Mouse (Mus musculus) heart, adult 18-20 months (tissue): ENCODE data around the gene Sel1l3. TPM values are rescaled to one million over a fixed set of nuclear protein-coding genes. Genes with fewer than 3 reads are reported as not detected.
A peak's percentile ranks its signal among the peaks of the same experiment; 100 is the strongest.

ENCODE experiments used
- DNase-seq, 2 experiments: peaks; one replicate each; pipeline ENCODE4 v3.0.0; 2021 to 2022; ENCODE audit warnings: mixed read lengths in 1 of 2
- total RNA-seq, 2 experiments: library from RNA; stranded (reverse); gene quantifications; 2 replicates each; pipeline ENCODE4 v1.2.3; 2021

The Sel1l3 gene
- total RNA-seq, 2 experiments from 2014 or later = 0.89 to 1.3 TPM

- peak in 1 of 2 experiments; percentile 9 for DNase-seq
These were observed 681 bp downstream of the Sel1l3 start for GRCm38 (mm10) chr5:53212782-53213710.

GRCm38 (mm10) chr5:53212087-53212781 lies 1.5 kb downstream of the Sel1l3 start:
- no peak for DNase-seq

- DNase-seq = no peak
These were observed 2.5 kb downstream of the Sel1l3 start for GRCm38 (mm10) chr5:53211241-53211640.

GRCm38 (mm10) chr5:53210481-53210880 lies 3.2 kb downstream of the Sel1l3 start:
- DNase-seq = no peak

GRCm38 (mm10) chr5:53209773-53210172 lies 4.0 kb downstream of the Sel1l3 start:
- no peak for DNase-seq

GRCm38 (mm10) chr5:53208731-53209130 lies 5.0 kb downstream of the Sel1l3 start:
- no peak for DNase-seq

- DNase-seq = no peak
These were observed 7.2 kb downstream of the Sel1l3 start for GRCm38 (mm10) chr5:53206575-53206974.

GRCm38 (mm10) chr5:53202748-53203147 lies 11.0 kb downstream of the Sel1l3 start:
- DNase-seq = peak in 1 of 2 experiments; percentile 28

- DNase-seq = no peak
These were observed 12.9 kb downstream of the Sel1l3 start for GRCm38 (mm10) chr5:53200825-53201224.

GRCm38 (mm10) chr5:53198408-53198807 lies 15.3 kb downstream of the Sel1l3 start:
- DNase-seq = no peak

GRCm38 (mm10) chr5:53196387-53197088 lies 17.2 kb downstream of the Sel1l3 start:
- DNase-seq = no peak

- no peak for DNase-seq
These were observed 18.9 kb downstream of the Sel1l3 start for GRCm38 (mm10) chr5:53194841-53195240.

GRCm38 (mm10) chr5:53194421-53194820 lies 19.3 kb downstream of the Sel1l3 start:
- no peak for DNase-seq

GRCm38 (mm10) chr5:53193092-53194030 lies 20.4 kb downstream of the Sel1l3 start:
- DNase-seq = no peak

GRCm38 (mm10) chr5:53188608-53189007 lies 25.1 kb downstream of the Sel1l3 start:
- DNase-seq = no peak

GRCm38 (mm10) chr5:53187245-53187644 lies 26.5 kb downstream of the Sel1l3 start:
- no peak for DNase-seq

- no peak for DNase-seq
These were observed 27.9 kb downstream of the Sel1l3 start for GRCm38 (mm10) chr5:53185803-53186202.

GRCm38 (mm10) chr5:53179965-53180364 lies 33.8 kb downstream of the Sel1l3 start:
- DNase-seq = no peak

- DNase-seq = no peak
These were observed 37.0 kb downstream of the Sel1l3 start for GRCm38 (mm10) chr5:53176703-53177102.

GRCm38 (mm10) chr5:53176075-53176474 lies 37.7 kb downstream of the Sel1l3 start:
- DNase-seq = no peak

GRCm38 (mm10) chr5:53175195-53175594 lies 38.5 kb downstream of the Sel1l3 start:
- no peak for DNase-seq
